Mouse (Mus musculus): Measurements from ENCODE around the gene Itga1. TPM values are rescaled to one million over a fixed set of nuclear protein-coding genes. Genes with fewer than 3 reads are reported as not detected.

Gene Itga1
- total and polyA plus RNA-seq, 3 experiments: not detected

GRCm38 (mm10) chr13:115100381-115101177 is 1.2 kb downstream of the Itga1 start:
- H3K4me1 ChIP-seq (ENCODE audit: control insufficient read depth in 1 of 2, insufficient read depth in 2 of 2, low read length in 2 of 2): no peaks in the 10 kb centered on the region
- TF ChIP-seq MAZ (IDR thresholded peaks at IDR 0.05; ENCODE audit: low read depth, low read length): no peak
- no peak for TF ChIP-seq BHLHE40 (IDR thresholded peaks at IDR 0.05; ENCODE audit: borderline replicate concordance, low read depth, low read length)
- no peak for TF ChIP-seq TCF12 (IDR thresholded peaks at IDR 0.05; ENCODE audit: low read depth, low read length)
- no peak for TF ChIP-seq CTCF (IDR thresholded peaks at IDR 0.05 in 2 of 3, conservative IDR thresholded peaks at IDR 0.05 in 1 of 3; ENCODE audit: control insufficient read depth in 1 of 3, insufficient read depth in 1 of 3, low read depth in 2 of 3, low read length in 3 of 3, poor library complexity in 1 of 3, severe bottlenecking in 1 of 3)
- no peak overlapping the region for H3K9ac ChIP-seq (ENCODE audit: control insufficient read depth, low read depth, low read length, poor library complexity, severe bottlenecking)
- H3K27ac ChIP-seq (ENCODE audit: control insufficient read depth, low read depth, low read length): no peak overlapping the region
- H3K36me3 ChIP-seq (ENCODE audit: control insufficient read depth in 1 of 2, insufficient read depth in 2 of 2, low read length in 2 of 2): no peaks in the 10 kb centered on the region
- H3K79me2 ChIP-seq (ENCODE audit: control insufficient read depth, insufficient read depth, low read length, poor library complexity): no peaks in the 10 kb centered on the region
- H3K4me3 ChIP-seq (ENCODE audit: control insufficient read depth in 1 of 2, insufficient read depth in 1 of 2, low read depth in 2 of 2, low read length in 2 of 2): no peak overlapping the region
- no peaks in the 10 kb centered on the region for H3K27me3 ChIP-seq (ENCODE audit: control insufficient read depth in 1 of 2, insufficient read depth in 2 of 2, low read length in 2 of 2)
- DNase-seq (ENCODE audit: low read depth, low spot score): no peak
- no peaks in the 10 kb centered on the region for H3K9me3 ChIP-seq (replicated peaks; ENCODE audit: insufficient read depth, low read length)

DNA sequence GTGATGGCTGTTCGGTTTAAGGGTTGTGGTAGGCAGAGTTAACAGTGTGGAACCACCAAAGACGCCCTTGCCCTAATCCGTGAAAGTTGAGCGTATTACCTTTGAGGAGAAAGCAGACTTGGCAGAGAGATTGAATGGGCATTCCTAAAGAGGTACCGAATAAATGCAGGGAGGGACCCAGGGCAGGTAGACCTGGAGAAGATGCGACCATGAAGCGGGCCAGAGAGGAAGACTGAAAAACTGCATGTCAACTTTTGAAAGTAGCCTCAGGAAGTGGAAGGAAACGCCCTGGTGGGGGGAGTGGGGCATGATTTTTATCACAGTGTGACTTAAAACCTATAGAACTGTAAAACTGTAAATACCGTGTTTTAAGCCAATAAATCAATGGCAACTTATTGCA is 2.4 kb downstream of the Itga1 start:
- Histone ChIP-seq H3K4me1 (ENCODE audit: control insufficient read depth in 1 of 2, insufficient read depth in 2 of 2, low read length in 2 of 2) (no peaks in the 10 kb centered on the region), H3K27ac (ENCODE audit: control insufficient read depth, low read depth, low read length) (no peak overlapping the region), H3K27me3 (ENCODE audit: control insufficient read depth in 1 of 2, insufficient read depth in 2 of 2, low read length in 2 of 2) (no peaks in the 10 kb centered on the region), H3K9me3 (replicated peaks; ENCODE audit: insufficient read depth, low read length) (no peaks in the 10 kb centered on the region), H3K79me2 (ENCODE audit: control insufficient read depth, insufficient read depth, low read length, poor library complexity) (no peaks in the 10 kb centered on the region), H3K4me3 (ENCODE audit: control insufficient read depth in 1 of 2, insufficient read depth in 1 of 2, low read depth in 2 of 2, low read length in 2 of 2) (no peak overlapping the region), H3K36me3 (ENCODE audit: control insufficient read depth in 1 of 2, insufficient read depth in 2 of 2, low read length in 2 of 2) (no peaks in the 10 kb centered on the region), H3K9ac (ENCODE audit: control insufficient read depth, low read depth, low read length, poor library complexity, severe bottlenecking) (no peak overlapping the region)
- TF ChIP-seq ELF1 (IDR thresholded peaks at IDR 0.05; ENCODE audit: low read depth, low read length): no peak
- TF ChIP-seq MAZ (IDR thresholded peaks at IDR 0.05; ENCODE audit: low read depth, low read length): no peak
- TF ChIP-seq MAFK (IDR thresholded peaks at IDR 0.05; ENCODE audit: borderline replicate concordance, low read depth, low read length): no peak
- TF ChIP-seq EP300 (IDR thresholded peaks at IDR 0.05; ENCODE audit: low read depth in 1 of 2, low read length in 2 of 2): no peak
- TF ChIP-seq CTCF (IDR thresholded peaks at IDR 0.05 in 2 of 3, conservative IDR thresholded peaks at IDR 0.05 in 1 of 3; ENCODE audit: control insufficient read depth in 1 of 3, insufficient read depth in 1 of 3, low read depth in 2 of 3, low read length in 3 of 3, poor library complexity in 1 of 3, severe bottlenecking in 1 of 3): no peak
- no peak for TF ChIP-seq GABPA (IDR thresholded peaks at IDR 0.05; ENCODE audit: low read depth, low read length)
- TF ChIP-seq NRF1 (IDR thresholded peaks at IDR 0.05; ENCODE audit: insufficient read depth, low read depth, low read length, poor library complexity, severe bottlenecking): no peak
- TF ChIP-seq POLR2AphosphoS2 (IDR thresholded peaks at IDR 0.05; ENCODE audit: low read length): no peak
- DNase-seq (ENCODE audit: low read depth, low spot score): no peak

- no peaks in the 10 kb centered on the region for H3K27me3 ChIP-seq (ENCODE audit: control insufficient read depth in 1 of 2, insufficient read depth in 2 of 2, low read length in 2 of 2)
- H3K79me2 ChIP-seq (ENCODE audit: control insufficient read depth, insufficient read depth, low read length, poor library complexity): no peaks in the 10 kb centered on the region
- H3K9ac ChIP-seq (ENCODE audit: control insufficient read depth, low read depth, low read length, poor library complexity, severe bottlenecking): no peak overlapping the region
- H3K36me3 ChIP-seq (ENCODE audit: control insufficient read depth in 1 of 2, insufficient read depth in 2 of 2, low read length in 2 of 2): no peaks in the 10 kb centered on the region
- H3K27ac ChIP-seq (ENCODE audit: control insufficient read depth, low read depth, low read length): no peak overlapping the region
- TF ChIP-seq POLR2AphosphoS5 (IDR thresholded peaks at IDR 0.05; ENCODE audit: borderline replicate concordance, low read depth, low read length) (no peak), ZNF384 (IDR thresholded peaks at IDR 0.05; ENCODE audit: low read depth, low read length) (no peak)
- no peak overlapping the region for H3K4me3 ChIP-seq (ENCODE audit: control insufficient read depth in 1 of 2, insufficient read depth in 1 of 2, low read depth in 2 of 2, low read length in 2 of 2)
- no peaks in the 10 kb centered on the region for H3K4me1 ChIP-seq (ENCODE audit: control insufficient read depth in 1 of 2, insufficient read depth in 2 of 2, low read length in 2 of 2)
- no peaks in the 10 kb centered on the region for H3K9me3 ChIP-seq (replicated peaks; ENCODE audit: insufficient read depth, low read length)
- DNase-seq (ENCODE audit: low read depth, low spot score): no peak
These were observed 3.5 kb downstream of the Itga1 start for GRCm38 (mm10) chr13:115098227-115098626.
